Mouse (Mus musculus): Measurements from ENCODE around the gene Sub1. TPM values are rescaled to one million over a fixed set of nuclear protein-coding genes. Genes with fewer than 3 reads are reported as not detected.

Sub1 gene
- total and polyA plus RNA-seq, 2 experiments from 2014 or later: 187 to 618 TPM

DNA sequence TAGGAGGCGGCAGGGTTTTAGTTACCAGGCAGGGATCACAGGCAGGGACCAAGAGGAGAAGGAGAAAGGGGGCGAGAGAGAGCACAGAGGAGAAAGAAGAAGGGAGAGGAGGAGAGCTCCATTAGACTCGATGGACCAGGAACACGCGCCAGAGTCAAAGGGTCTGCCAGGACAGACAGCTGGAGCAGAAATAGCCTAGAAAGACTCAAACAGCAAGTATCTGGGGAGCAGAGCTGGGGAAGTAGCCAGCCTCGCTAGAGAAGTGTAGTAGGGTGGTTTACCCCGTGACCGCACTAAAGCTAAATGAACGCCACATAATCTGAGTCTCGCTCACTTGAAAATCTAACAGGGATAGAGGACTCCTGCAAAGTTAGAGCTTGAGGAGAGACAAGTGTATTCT, 26.2 kb downstream of the Sub1 start:
- no peak for DNase-seq
- H3K36me3 ChIP-seq (ENCODE audit: insufficient read depth): no peaks in the 10 kb centered on the region
- no peak overlapping the region for H3K9ac ChIP-seq
- H3K27ac ChIP-seq (ENCODE audit: low read depth, low read length): no peak overlapping the region
- H3K4me1 ChIP-seq (ENCODE audit: insufficient read depth): no peaks in the 10 kb centered on the region
- no peaks in the 10 kb centered on the region for H3K9me3 ChIP-seq (ENCODE audit: low read length)
- ATAC-seq: no peak
- no peaks in the 10 kb centered on the region for H3K27me3 ChIP-seq (ENCODE audit: insufficient read depth, low read length)
- no peak for TF ChIP-seq CTCF (IDR thresholded peaks at IDR 0.05; ENCODE audit: low read depth)
- H3K4me3 ChIP-seq (ENCODE audit: low read depth, low read length): no peak overlapping the region
- WGBS: 69% methylated on average over 10 of the region's 10 CpGs
- no peak overlapping the region for H3K4me2 ChIP-seq (ENCODE audit: low read depth)

- H3K36me3 ChIP-seq (ENCODE audit: insufficient read depth): no peaks in the 10 kb centered on the region
- WGBS: 85% methylated on average over 9 of the region's 9 CpGs
- H3K9me3 ChIP-seq (ENCODE audit: low read length): no peaks in the 10 kb centered on the region
- H3K4me3 ChIP-seq (ENCODE audit: low read depth, low read length): no peak overlapping the region
- TF ChIP-seq CTCF (IDR thresholded peaks at IDR 0.05; ENCODE audit: low read depth): no peak
- H3K27me3 ChIP-seq (ENCODE audit: insufficient read depth, low read length): no peaks in the 10 kb centered on the region
- ATAC-seq: no peak
- no peak overlapping the region for H3K27ac ChIP-seq (ENCODE audit: low read depth, low read length)
- H3K4me1 ChIP-seq (ENCODE audit: insufficient read depth): no peaks in the 10 kb centered on the region
- H3K4me2 ChIP-seq (ENCODE audit: low read depth): no peak overlapping the region
- no peak overlapping the region for H3K9ac ChIP-seq
- DNase-seq: no peak
Measured at GRCm38 (mm10) chr15:11968851-11969250, 27.9 kb downstream of the Sub1 start.

- H3K9ac ChIP-seq: no peak overlapping the region
- H3K36me3 ChIP-seq (ENCODE audit: insufficient read depth): no peaks in the 10 kb centered on the region
- H3K4me3 ChIP-seq (ENCODE audit: low read depth, low read length): no peak overlapping the region
- peak; percentile 81 for TF ChIP-seq CTCF (IDR thresholded peaks at IDR 0.05; ENCODE audit: low read depth)
- WGBS: 10% methylated on average over 4 of the region's 4 CpGs
- H3K4me2 ChIP-seq (ENCODE audit: low read depth): no peak overlapping the region
- no peaks in the 10 kb centered on the region for H3K27me3 ChIP-seq (ENCODE audit: insufficient read depth, low read length)
- H3K9me3 ChIP-seq (ENCODE audit: low read length): no peaks in the 10 kb centered on the region
- H3K4me1 ChIP-seq (ENCODE audit: insufficient read depth): no peaks in the 10 kb centered on the region
- H3K27ac ChIP-seq (ENCODE audit: low read depth, low read length): no peak overlapping the region
- DNase-seq: peak; percentile 82
- ATAC-seq: no peak
Measured at GRCm38 (mm10) chr15:11966367-11966766, 30.4 kb downstream of the Sub1 start.

- no peak overlapping the region for H3K4me2 ChIP-seq (ENCODE audit: low read depth)
- H3K9ac ChIP-seq: no peak overlapping the region
- H3K27ac ChIP-seq (ENCODE audit: low read depth, low read length): no peak overlapping the region
- no peak for ATAC-seq
- no peak overlapping the region for H3K4me3 ChIP-seq (ENCODE audit: low read depth, low read length)
- no peak for TF ChIP-seq CTCF (IDR thresholded peaks at IDR 0.05; ENCODE audit: low read depth)
- DNase-seq: no peak
- no peaks in the 10 kb centered on the region for H3K4me1 ChIP-seq (ENCODE audit: insufficient read depth)
- H3K27me3 ChIP-seq (ENCODE audit: insufficient read depth, low read length): no peaks in the 10 kb centered on the region
- no peaks in the 10 kb centered on the region for H3K9me3 ChIP-seq (ENCODE audit: low read length)
- 78% methylated on average over 5 of the region's 5 CpGs for WGBS
- H3K36me3 ChIP-seq (ENCODE audit: insufficient read depth): no peaks in the 10 kb centered on the region
Measured at GRCm38 (mm10) chr15:11965201-11965845, 31.5 kb downstream of the Sub1 start.

GRCm38 (mm10) chr15:11963791-11964525, 32.8 kb downstream of the Sub1 start:
- WGBS: 92% methylated on average over 11 of the region's 11 CpGs
- Histone ChIP-seq H3K4me3 (ENCODE audit: low read depth, low read length) (no peak overlapping the region), H3K4me1 (ENCODE audit: insufficient read depth) (no peaks in the 10 kb centered on the region), H3K27ac (ENCODE audit: low read depth, low read length) (no peak overlapping the region), H3K4me2 (ENCODE audit: low read depth) (no peak overlapping the region), H3K9me3 (ENCODE audit: low read length) (no peaks in the 10 kb centered on the region), H3K27me3 (ENCODE audit: insufficient read depth, low read length) (no peaks in the 10 kb centered on the region), H3K36me3 (ENCODE audit: insufficient read depth) (no peaks in the 10 kb centered on the region), H3K9ac (no peak overlapping the region)
- no peak for DNase-seq
- TF ChIP-seq CTCF (IDR thresholded peaks at IDR 0.05; ENCODE audit: low read depth): no peak
- ATAC-seq: no peak

- Histone ChIP-seq H3K9ac (no peak overlapping the region), H3K4me1 (ENCODE audit: insufficient read depth) (no peaks in the 10 kb centered on the region), H3K27ac (ENCODE audit: low read depth, low read length) (no peak overlapping the region), H3K4me3 (ENCODE audit: low read depth, low read length) (no peak overlapping the region), H3K27me3 (ENCODE audit: insufficient read depth, low read length) (no peaks in the 10 kb centered on the region), H3K36me3 (ENCODE audit: insufficient read depth) (no peaks in the 10 kb centered on the region), H3K4me2 (ENCODE audit: low read depth) (no peak overlapping the region), H3K9me3 (ENCODE audit: low read length) (no peaks in the 10 kb centered on the region)
- no peak for TF ChIP-seq CTCF (IDR thresholded peaks at IDR 0.05; ENCODE audit: low read depth)
- ATAC-seq: no peak
- DNase-seq: no peak
- WGBS: 90% methylated on average over 3 of the region's 3 CpGs
Measured at GRCm38 (mm10) chr15:11959716-11960115, 37.1 kb downstream of the Sub1 start.

DNA sequence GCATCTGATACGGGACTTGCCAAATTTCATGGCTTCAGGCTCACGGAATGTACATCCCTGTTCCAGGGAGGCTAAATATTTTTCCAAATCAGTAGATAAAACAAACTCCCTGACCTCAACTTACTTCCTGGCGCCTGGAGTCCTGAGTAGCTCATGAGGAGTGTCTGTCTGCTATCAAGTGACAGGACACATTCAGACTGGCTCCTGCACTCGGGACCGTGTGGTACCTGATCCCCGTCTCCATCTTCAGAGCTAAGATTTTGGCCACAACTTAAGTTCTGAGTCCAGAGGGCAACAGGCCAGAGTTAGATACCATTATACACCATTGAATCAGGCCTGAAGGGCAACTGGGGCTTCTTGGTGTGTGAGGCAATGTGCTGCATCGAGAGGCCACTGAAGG, 40.7 kb downstream of the Sub1 start:
- DNase-seq (no peak), ATAC-seq (no peak)
- Histone ChIP-seq H3K9ac (no peak overlapping the region), H3K27me3 (ENCODE audit: insufficient read depth, low read length) (no peaks in the 10 kb centered on the region), H3K4me3 (ENCODE audit: low read depth, low read length) (no peak overlapping the region), H3K4me1 (ENCODE audit: insufficient read depth) (no peaks in the 10 kb centered on the region), H3K27ac (ENCODE audit: low read depth, low read length) (no peak overlapping the region), H3K36me3 (ENCODE audit: insufficient read depth) (no peaks in the 10 kb centered on the region), H3K9me3 (ENCODE audit: low read length) (no peaks in the 10 kb centered on the region), H3K4me2 (ENCODE audit: low read depth) (no peak overlapping the region)
- TF ChIP-seq CTCF (IDR thresholded peaks at IDR 0.05; ENCODE audit: low read depth): no peak
- WGBS: 90% methylated on average over 7 of the region's 7 CpGs

Data from forebrain, postnatal 0 days (tissue).